Mouse (Mus musculus) thymus, adult 2 months (tissue): ENCODE measurements around the gene Rab3c.

Experiments used
- CTCF ChIP-seq: fragments of 200-500 bp; IDR thresholded peaks from 2 replicates; pipeline ENCODE4 v1.5.1; 2012; ENCODE audit warnings: mild to moderate bottlenecking, control low read depth, low read length, moderate library complexity, borderline replicate concordance; ENCODE audit not compliant: control insufficient read depth, poor library complexity, insufficient read depth; ENCODE audit errors: extremely low read depth
- POLR2A ChIP-seq: fragments of 200-500 bp; IDR thresholded peaks from 2 replicates; pipeline ENCODE4 v1.6.1; 2012; ENCODE audit warnings: mild to moderate bottlenecking, low read length, control low read depth, moderate library complexity; ENCODE audit not compliant: control insufficient read depth, poor library complexity, insufficient read depth; ENCODE audit errors: extremely low read depth

GRCm38 (mm10) chr13:110251453-110251852, 29.3 kb downstream of the Rab3c start:
- TF ChIP-seq CTCF = no peak
- no peak for TF ChIP-seq POLR2A
